Mouse (Mus musculus) limb, embryonic 10.5 days (tissue): ENCODE measurements at regions not wholly inside any gene's neighbourhood (a gene's known extent, or its start where the extent isn't known, plus 50 kb on each side); places are given as distances from the start of the nearest gene placed in this dataset.

Experiments used
- DNase-seq: peaks from one replicate; pipeline ENCODE4 v3.0.0-alpha.2; 2017; ENCODE audit warnings: low spot score
- H3K27ac ChIP-seq: fragments of 300-500 bp; sonication (generic); 2 replicates; pipeline ENCODE4 v1.5.1; 2016; ENCODE audit warnings: mild to moderate bottlenecking
- H3K27me3 ChIP-seq: fragments of 300-500 bp; sonication (generic); 2 replicates; pipeline ENCODE4 v1.6.1; 2016; ENCODE audit warnings: low read depth, mild to moderate bottlenecking; ENCODE audit not compliant: poor library complexity, severe bottlenecking
- H3K36me3 ChIP-seq: fragments of 300-500 bp; sonication (generic); 2 replicates; pipeline ENCODE4 v1.6.1; 2016; ENCODE audit warnings: mild to moderate bottlenecking, moderate library complexity
- H3K4me1 ChIP-seq: fragments of 300-500 bp; sonication (generic); 2 replicates; pipeline ENCODE4 v1.6.1; 2016
- H3K4me3 ChIP-seq: fragments of 300-500 bp; sonication (generic); 2 replicates; pipeline ENCODE4 v1.5.1; 2016; ENCODE audit warnings: mild to moderate bottlenecking, moderate library complexity
- H3K9me3 ChIP-seq: fragments of 300-500 bp; sonication (generic); replicated peaks from 2 replicates; pipeline ENCODE4 v1.6.1; 2016; ENCODE audit warnings: mild to moderate bottlenecking
- WGBS: fragments of 180-500 bp; shearing (Covaris S2); methylation state at CpG from one replicate; pipeline ENCODE4 v1.1.7; 2016; 5-methylcytosine and 5-hydroxymethylcytosine counted together

GRCm38 (mm10) chr15:59830553-59831462, 185.6 kb downstream of the 4933412E24Rik start:
- Histone ChIP-seq H3K27ac (no peak overlapping the region), H3K27me3 (no peaks in the 10 kb centered on the region), H3K9me3 (no peaks in the 10 kb centered on the region), H3K4me3 (no peak overlapping the region), H3K36me3 (no peaks in the 10 kb centered on the region), H3K4me1 (peaks cover 13% of the 10 kb centered on the region)
- DNase-seq: no peak
- WGBS: 84% methylated on average over 17 of the region's 17 CpGs

- H3K4me3 ChIP-seq: no peak overlapping the region
- H3K36me3 ChIP-seq: no peaks in the 10 kb centered on the region
- H3K27me3 ChIP-seq: no peaks in the 10 kb centered on the region
- WGBS: 22% methylated on average over 5 of the region's 5 CpGs
- H3K4me1 ChIP-seq: peaks cover 15% of the 10 kb centered on the region
- peak; percentile 79 for DNase-seq
- no peaks in the 10 kb centered on the region for H3K9me3 ChIP-seq
- no peak overlapping the region for H3K27ac ChIP-seq
Observed at GRCm38 (mm10) chr15:59828421-59828820, 188.0 kb downstream of the 4933412E24Rik start.

GRCm38 (mm10) chr15:59826164-59826950, 190.1 kb downstream of the 4933412E24Rik start:
- Histone ChIP-seq H3K4me1 (peaks cover 20% of the 10 kb centered on the region), H3K36me3 (no peaks in the 10 kb centered on the region), H3K9me3 (no peaks in the 10 kb centered on the region), H3K4me3 (no peak overlapping the region), H3K27ac (peak overlapping the region; percentile 14; the same call in 1 of the 2 replicates), H3K27me3 (no peaks in the 10 kb centered on the region)
- WGBS: 84% methylated on average over 14 of the region's 14 CpGs
- DNase-seq: no peak

- Histone ChIP-seq H3K27ac (no peak overlapping the region), H3K27me3 (no peaks in the 10 kb centered on the region), H3K4me3 (no peak overlapping the region), H3K36me3 (no peaks in the 10 kb centered on the region), H3K4me1 (peaks cover 20% of the 10 kb centered on the region), H3K9me3 (no peaks in the 10 kb centered on the region)
- 59% methylated on average over 2 of the region's 2 CpGs for WGBS
- DNase-seq: no peak
Observed at GRCm38 (mm10) chr15:59823921-59824320, 192.5 kb downstream of the 4933412E24Rik start.

- Histone ChIP-seq H3K27ac (peak overlapping the region; percentile 65; the same call in 1 of the 2 replicates), H3K4me1 (peaks cover 15% of the 10 kb centered on the region), H3K27me3 (no peaks in the 10 kb centered on the region), H3K36me3 (no peaks in the 10 kb centered on the region), H3K4me3 (no peak overlapping the region), H3K9me3 (no peaks in the 10 kb centered on the region)
- WGBS: 83% methylated on average over 3 of the region's 3 CpGs
- DNase-seq: no peak
Observed at GRCm38 (mm10) chr15:59822995-59823681, 193.3 kb downstream of the 4933412E24Rik start.

GRCm38 (mm10) chr15:59820317-59820716, 196.1 kb downstream of the 4933412E24Rik start:
- no peak for DNase-seq
- no peaks in the 10 kb centered on the region for H3K36me3 ChIP-seq
- H3K27ac ChIP-seq: no peak overlapping the region
- peaks cover 5% of the 10 kb centered on the region; the same call in 1 of the 2 replicates for H3K4me1 ChIP-seq
- H3K9me3 ChIP-seq: no peaks in the 10 kb centered on the region
- WGBS: 73% methylated on average over 10 of the region's 10 CpGs
- H3K27me3 ChIP-seq: no peaks in the 10 kb centered on the region
- H3K4me3 ChIP-seq: no peak overlapping the region

- Histone ChIP-seq H3K4me1 (no peaks in the 10 kb centered on the region), H3K4me3 (no peak overlapping the region), H3K27ac (no peak overlapping the region), H3K27me3 (no peaks in the 10 kb centered on the region), H3K9me3 (no peaks in the 10 kb centered on the region), H3K36me3 (no peaks in the 10 kb centered on the region)
- no peak for DNase-seq
- 93% methylated on average over 8 of the region's 8 CpGs for WGBS
Observed at GRCm38 (mm10) chr15:59816031-59816430, 200.4 kb downstream of the 4933412E24Rik start.

GRCm38 (mm10) chr15:59811566-59811965, 204.8 kb downstream of the 4933412E24Rik start:
- Histone ChIP-seq H3K4me1 (no peaks in the 10 kb centered on the region), H3K27me3 (no peaks in the 10 kb centered on the region), H3K4me3 (no peak overlapping the region), H3K27ac (no peak overlapping the region), H3K36me3 (no peaks in the 10 kb centered on the region), H3K9me3 (no peaks in the 10 kb centered on the region)
- no peak for DNase-seq
- WGBS: 55% methylated on average over 3 of the region's 3 CpGs

- H3K36me3 ChIP-seq: no peaks in the 10 kb centered on the region
- no peak overlapping the region for H3K27ac ChIP-seq
- no peaks in the 10 kb centered on the region for H3K4me1 ChIP-seq
- H3K27me3 ChIP-seq: no peaks in the 10 kb centered on the region
- no peaks in the 10 kb centered on the region for H3K9me3 ChIP-seq
- DNase-seq: no peak
- no peak overlapping the region for H3K4me3 ChIP-seq
- WGBS: 92% methylated on average over 6 of the region's 6 CpGs
Observed at GRCm38 (mm10) chr15:59809361-59809760, 207.1 kb downstream of the 4933412E24Rik start.

- Histone ChIP-seq H3K36me3 (no peaks in the 10 kb centered on the region), H3K4me1 (no peaks in the 10 kb centered on the region), H3K27me3 (no peaks in the 10 kb centered on the region), H3K27ac (no peak overlapping the region), H3K4me3 (no peak overlapping the region), H3K9me3 (no peaks in the 10 kb centered on the region)
- 90% methylated on average over 6 of the region's 6 CpGs for WGBS
- no peak for DNase-seq
Observed at GRCm38 (mm10) chr15:59807723-59808122, 208.7 kb downstream of the 4933412E24Rik start.

GRCm38 (mm10) chr15:59805771-59806170, 210.6 kb downstream of the 4933412E24Rik start:
- Histone ChIP-seq H3K4me1 (no peaks in the 10 kb centered on the region), H3K27me3 (no peaks in the 10 kb centered on the region), H3K9me3 (no peaks in the 10 kb centered on the region), H3K27ac (no peak overlapping the region), H3K4me3 (no peak overlapping the region), H3K36me3 (no peaks in the 10 kb centered on the region)
- WGBS: 84% methylated on average over 2 of the region's 2 CpGs
- no peak for DNase-seq

- WGBS: 88% methylated on average over 2 of the region's 2 CpGs
- Histone ChIP-seq H3K4me1 (no peaks in the 10 kb centered on the region), H3K36me3 (no peaks in the 10 kb centered on the region), H3K27me3 (no peaks in the 10 kb centered on the region), H3K9me3 (no peaks in the 10 kb centered on the region), H3K27ac (no peak overlapping the region), H3K4me3 (no peak overlapping the region)
- no peak for DNase-seq
Observed at GRCm38 (mm10) chr15:59804821-59805220, 211.6 kb downstream of the 4933412E24Rik start.
